In genomic region chr13:5713195-5713863, GRCm38 (mm10) we compare ENCODE assay signal across 10 mouse cellular contexts.
A peak's percentile ranks its signal among the peaks of the same experiment; 100 is the strongest.
DNase-seq lines count a peak whose midpoint lies in the region; ATAC-seq and TF ChIP-seq lines count a peak whose summit lies in the region.
"Had no signal": no experiment of that assay in that cellular context is flagged by ENCODE, and none has a peak within 500 bp of the region (broad histone marks: within the 10 kb centered on the region; RNA-seq: fewer than 3 reads in every experiment).

No protein-coding gene starts in this region.

- no peaks in the 10 kb centered on the region for H3K4me1 ChIP-seq in forebrain, embryonic 15.5 days
- H3K4me1 ChIP-seq in forebrain, embryonic 10.5 days: no peaks in the 10 kb centered on the region
- H3K4me1 ChIP-seq in lung, adult 2 months (ENCODE audit: control insufficient read depth, insufficient read depth, low read length): peaks cover 11% of the 10 kb centered on the region
- H3K4me1 ChIP-seq: liver, embryonic 13.5 days had no signal

- no peaks in the 10 kb centered on the region for H3K27me3 ChIP-seq in forebrain, embryonic 15.5 days
- H3K27me3 ChIP-seq in forebrain, embryonic 10.5 days (ENCODE audit: poor library complexity, severe bottlenecking): no peaks in the 10 kb centered on the region
- H3K27me3 ChIP-seq: liver, embryonic 13.5 days had no signal

- no peak overlapping the region for H3K9ac ChIP-seq in forebrain, embryonic 15.5 days (replicated peaks)
- H3K9ac ChIP-seq: liver, embryonic 13.5 days had no signal

- DNase-seq in forebrain, embryonic 10.5 days (ENCODE audit: extremely low spot score, low spot score): no peak
- peak; percentile 24 for DNase-seq in A20 (ENCODE audit: low read depth, low spot score)
- peak; percentile 63 for DNase-seq in kidney, adult 11 months
- DNase-seq in lung, adult 2 months: peak; percentile 37
- DNase-seq in frontal cortex, postnatal 10 days (ENCODE audit: low spot score in 2 of 2): no peak
- DNase-seq in urinary bladder, postnatal 10 days (ENCODE audit: low spot score): no peak
- DNase-seq: liver, embryonic 13.5 days; right cerebral cortex, postnatal 4 days had no signal

- no peak overlapping the region for H3K4me3 ChIP-seq in forebrain, embryonic 15.5 days
- no peak overlapping the region for H3K4me3 ChIP-seq in forebrain, embryonic 10.5 days
- H3K4me3 ChIP-seq in lung, adult 2 months (replicated peaks; ENCODE audit: extremely low read depth, low read depth, low read length): no peak overlapping the region
- H3K4me3 ChIP-seq: liver, embryonic 13.5 days had no signal

- H3K27ac ChIP-seq in forebrain, embryonic 15.5 days (replicated peaks): no peak overlapping the region
- H3K27ac ChIP-seq in forebrain, embryonic 10.5 days: no peak overlapping the region
- H3K27ac ChIP-seq: liver, embryonic 13.5 days had no signal

- H3K4me2 ChIP-seq in forebrain, embryonic 15.5 days (replicated peaks): no peak overlapping the region
- H3K4me2 ChIP-seq: liver, embryonic 13.5 days had no signal

- no peak for TF ChIP-seq POLR2A in lung, adult 2 months (IDR thresholded peaks at IDR 0.05; ENCODE audit: borderline replicate concordance, extremely low read depth, low read depth, low read length)

- no peaks in the 10 kb centered on the region for H3K9me3 ChIP-seq in forebrain, embryonic 15.5 days
- no peaks in the 10 kb centered on the region for H3K9me3 ChIP-seq in forebrain, embryonic 10.5 days
- H3K9me3 ChIP-seq: liver, embryonic 13.5 days had no signal

- 57% methylated on average over 6 of the region's 6 CpGs for WGBS in forebrain, embryonic 15.5 days
- WGBS in forebrain, embryonic 10.5 days: 89% methylated on average over 6 of the region's 6 CpGs
- 26% methylated on average over 6 of the region's 6 CpGs for WGBS in lung, adult 2 months

- peak; percentile 38; the same call in 1 of the 2 replicates for ATAC-seq in forebrain, embryonic 15.5 days (replicated peaks)
- ATAC-seq in cerebellum, adult (ENCODE audit: insufficient number of reproducible peaks, low FRiP score, low TSS enrichment): no peak

- H3K36me3 ChIP-seq in forebrain, embryonic 15.5 days: no peaks in the 10 kb centered on the region
- H3K36me3 ChIP-seq in forebrain, embryonic 10.5 days (replicated peaks): no peaks in the 10 kb centered on the region
- H3K36me3 ChIP-seq: liver, embryonic 13.5 days had no signal

- TF ChIP-seq CTCF in lung, adult 2 months (IDR thresholded peaks at IDR 0.05; ENCODE audit: insufficient read depth, low read length): no peak

Comparison
In these comparisons a context has a peak if more than half of its experiments do, and no peak if none do; other contexts are left out.
1. DNase-seq: peak in A20 (single experiment), kidney, adult 11 months (single experiment) and lung, adult 2 months (single experiment); none in forebrain, embryonic 10.5 days (single experiment), frontal cortex, postnatal 10 days (0 of 2) and urinary bladder, postnatal 10 days (single experiment).